In the genomic region with DNA sequence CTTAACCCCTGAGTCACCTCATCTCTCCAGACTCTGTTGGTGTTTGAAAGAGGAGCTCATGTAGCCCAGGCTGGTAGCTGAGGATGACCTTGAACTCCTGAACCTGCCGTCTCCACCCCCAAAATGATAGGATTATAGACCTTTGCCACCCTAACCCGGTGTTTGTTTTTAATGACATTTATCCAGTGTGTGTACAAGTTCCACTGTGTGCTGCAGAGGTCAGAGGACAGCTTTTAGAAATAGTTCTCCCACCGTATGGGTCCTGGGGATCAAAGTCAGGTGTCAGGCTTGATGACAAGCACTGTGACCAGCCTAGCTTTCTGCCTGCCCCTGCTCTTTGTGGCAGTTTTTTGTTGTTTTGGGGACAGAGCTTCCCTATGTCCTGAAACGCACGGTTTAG, we compare ENCODE assay signal across 14 mouse cellular contexts. TPM values are rescaled to one million over a fixed set of nuclear protein-coding genes. Genes with fewer than 3 reads are reported as not detected.
DNase-seq lines count a peak whose midpoint lies in the region; ATAC-seq and TF ChIP-seq lines count a peak whose summit lies in the region.
"Had no signal": no experiment of that assay in that cellular context is flagged by ENCODE, and none has a peak within 500 bp of the region (broad histone marks: within the 10 kb centered on the region; RNA-seq: fewer than 3 reads in every experiment).

No protein-coding gene starts in this region.

- H3K9ac ChIP-seq in heart, embryonic 11.5 days (ENCODE audit: low read depth, low read length): peak overlapping the region; percentile 73
- H3K9ac ChIP-seq in lung, embryonic 15.5 days: no peak overlapping the region
- H3K9ac ChIP-seq in lung, postnatal 0 days (replicated peaks; ENCODE audit: low read depth): no peak overlapping the region
- H3K9ac ChIP-seq in liver, embryonic 13.5 days: no peak overlapping the region
- H3K9ac ChIP-seq in stomach, postnatal 0 days (ENCODE audit: low read length): peak overlapping the region; percentile 51
- H3K9ac ChIP-seq: forebrain, embryonic 12.5 days; kidney, embryonic 15.5 days; midbrain, embryonic 12.5 days had no signal

- no peak overlapping the region for H3K4me3 ChIP-seq in heart, embryonic 11.5 days (ENCODE audit: low read depth, low read length)
- H3K4me3 ChIP-seq in lung, embryonic 15.5 days: no peak overlapping the region
- no peak overlapping the region for H3K4me3 ChIP-seq in lung, postnatal 0 days (ENCODE audit: low read depth, low read length)
- H3K4me3 ChIP-seq in liver, embryonic 13.5 days (replicated peaks): no peak overlapping the region
- no peak overlapping the region for H3K4me3 ChIP-seq in stomach, postnatal 0 days (ENCODE audit: low read depth, low read length)
- H3K4me3 ChIP-seq: forebrain, embryonic 12.5 days; kidney, embryonic 15.5 days; limb, embryonic 13.5 days; midbrain, embryonic 12.5 days had no signal

- ATAC-seq in heart, embryonic 11.5 days (replicated peaks; ENCODE audit: insufficient number of reproducible peaks, low FRiP score, low TSS enrichment): no peak
- no peak for ATAC-seq in lung, embryonic 15.5 days (ENCODE audit: borderline replicate concordance, extremely low read depth, low FRiP score, low TSS enrichment)
- ATAC-seq in lung, postnatal 0 days: no peak
- ATAC-seq in liver, embryonic 13.5 days (ENCODE audit: low read depth): peak; percentile 35; the same call in 1 of the 2 replicates
- no peak for ATAC-seq in stomach, postnatal 0 days (ENCODE audit: low FRiP score, low TSS enrichment)
- ATAC-seq in cerebellum, adult (ENCODE audit: insufficient number of reproducible peaks, low FRiP score, low TSS enrichment): no peak

- H3K27ac ChIP-seq in heart, embryonic 11.5 days (ENCODE audit: low read depth, low read length): peak overlapping the region; percentile 84; the same call in 1 of the 2 replicates
- H3K27ac ChIP-seq in lung, embryonic 15.5 days: no peak overlapping the region
- H3K27ac ChIP-seq in lung, postnatal 0 days (ENCODE audit: low read length): no peak overlapping the region
- peak overlapping the region; percentile 95 for H3K27ac ChIP-seq in liver, embryonic 13.5 days
- no peak overlapping the region for H3K27ac ChIP-seq in stomach, postnatal 0 days (replicated peaks)
- H3K27ac ChIP-seq: forebrain, embryonic 12.5 days; kidney, embryonic 15.5 days; limb, embryonic 13.5 days; midbrain, embryonic 12.5 days had no signal

- peaks cover 15% of the 10 kb centered on the region for H3K4me1 ChIP-seq in heart, embryonic 11.5 days (ENCODE audit: control insufficient read depth, insufficient read depth, low read length)
- peaks cover 6% of the 10 kb centered on the region for H3K4me1 ChIP-seq in lung, embryonic 15.5 days
- no peaks in the 10 kb centered on the region for H3K4me1 ChIP-seq in lung, postnatal 0 days (ENCODE audit: insufficient read depth, low read depth, low read length)
- peaks cover 48% of the 10 kb centered on the region for H3K4me1 ChIP-seq in liver, embryonic 13.5 days (replicated peaks)
- H3K4me1 ChIP-seq in stomach, postnatal 0 days (replicated peaks; ENCODE audit: control insufficient read depth, insufficient read depth): no peaks in the 10 kb centered on the region

- DNase-seq in heart, postnatal 14 days: no peak
- DNase-seq in lung, postnatal 0 days (ENCODE audit: low spot score): no peak
- no peak for DNase-seq in liver, embryonic 13.5 days
- DNase-seq in stomach, postnatal 0 days (ENCODE audit: low spot score): no peak
- no peak for DNase-seq in Muller cell, postnatal 12 days (ENCODE audit: inconsistent ontology term)
- DNase-seq: B cell, adult 2 months; cerebellum, adult 9-10 months had no signal

- WGBS in heart, embryonic 11.5 days (ENCODE audit: insufficient replicate concordance): 54% methylated on average over 5 of the region's 5 CpGs
- WGBS in lung, embryonic 15.5 days: 36% methylated on average over 5 of the region's 5 CpGs
- WGBS in lung, postnatal 0 days: 40% methylated on average over 5 of the region's 5 CpGs
- whole genome bisulfite sequencing in liver, embryonic 13.5 days (ENCODE audit: insufficient replicate concordance): 45% methylated on average over 5 of the region's 5 CpGs
- WGBS in stomach, postnatal 0 days: 38% methylated on average over 5 of the region's 5 CpGs

- TF ChIP-seq EP300 in lung, postnatal 0 days (IDR thresholded peaks at IDR 0.05): no peak
- TF ChIP-seq EP300 in stomach, postnatal 0 days (optimal IDR thresholded peaks at IDR 0.05): no peak

- no peaks in the 10 kb centered on the region for H3K27me3 ChIP-seq in heart, embryonic 11.5 days (ENCODE audit: control insufficient read depth, insufficient read depth, low read length)
- no peaks in the 10 kb centered on the region for H3K27me3 ChIP-seq in lung, embryonic 15.5 days
- no peaks in the 10 kb centered on the region for H3K27me3 ChIP-seq in lung, postnatal 0 days (replicated peaks; ENCODE audit: insufficient read depth, low read length)
- H3K27me3 ChIP-seq in liver, embryonic 13.5 days: no peaks in the 10 kb centered on the region
- H3K27me3 ChIP-seq in stomach, postnatal 0 days (ENCODE audit: control insufficient read depth, insufficient read depth, low read length): no peaks in the 10 kb centered on the region
- H3K27me3 ChIP-seq: forebrain, embryonic 12.5 days; kidney, embryonic 15.5 days; limb, embryonic 13.5 days; midbrain, embryonic 12.5 days had no signal

- no peaks in the 10 kb centered on the region for H3K36me3 ChIP-seq in heart, embryonic 11.5 days (ENCODE audit: control insufficient read depth, insufficient read depth, low read length)
- no peaks in the 10 kb centered on the region for H3K36me3 ChIP-seq in lung, embryonic 15.5 days
- H3K36me3 ChIP-seq in lung, postnatal 0 days (ENCODE audit: insufficient read depth, low read length): no peaks in the 10 kb centered on the region
- H3K36me3 ChIP-seq in liver, embryonic 13.5 days: no peaks in the 10 kb centered on the region
- H3K36me3 ChIP-seq in stomach, postnatal 0 days (ENCODE audit: control insufficient read depth, insufficient read depth, low read length): no peaks in the 10 kb centered on the region
- H3K36me3 ChIP-seq: forebrain, embryonic 12.5 days; kidney, embryonic 15.5 days; limb, embryonic 13.5 days; midbrain, embryonic 12.5 days had no signal

- H3K9me3 ChIP-seq in heart, embryonic 11.5 days (replicated peaks; ENCODE audit: control insufficient read depth, low read length): no peaks in the 10 kb centered on the region
- H3K9me3 ChIP-seq in lung, embryonic 15.5 days: no peaks in the 10 kb centered on the region
- no peaks in the 10 kb centered on the region for H3K9me3 ChIP-seq in lung, postnatal 0 days (ENCODE audit: low read length)
- no peaks in the 10 kb centered on the region for H3K9me3 ChIP-seq in liver, embryonic 13.5 days (replicated peaks)
- H3K9me3 ChIP-seq in stomach, postnatal 0 days (ENCODE audit: control insufficient read depth, low read length): no peaks in the 10 kb centered on the region
- H3K9me3 ChIP-seq: forebrain, embryonic 12.5 days; kidney, embryonic 15.5 days; limb, embryonic 13.5 days; midbrain, embryonic 12.5 days had no signal

- TF ChIP-seq CTCF in lung, postnatal 0 days (IDR thresholded peaks at IDR 0.05): no peak
- TF ChIP-seq CTCF in stomach, postnatal 0 days (IDR thresholded peaks at IDR 0.05; ENCODE audit: low read depth): no peak

- H3K4me2 ChIP-seq in heart, embryonic 11.5 days: no peak overlapping the region
- peak overlapping the region; percentile 40; the same call in 1 of the 2 replicates for H3K4me2 ChIP-seq in lung, embryonic 15.5 days
- H3K4me2 ChIP-seq in lung, postnatal 0 days (replicated peaks; ENCODE audit: low read depth, low read length): no peak overlapping the region
- H3K4me2 ChIP-seq in liver, embryonic 13.5 days: no peak overlapping the region
- no peak overlapping the region for H3K4me2 ChIP-seq in stomach, postnatal 0 days (replicated peaks; ENCODE audit: low read depth)
- H3K4me2 ChIP-seq: forebrain, embryonic 12.5 days; midbrain, embryonic 12.5 days had no signal

- intact Hi-C loops in heart, postnatal 14 days (cut with DNase I): no loop called here

RNA-seq across cellular contexts. Expression of gene Atxn2, which starts 11.2 kb away (rescaled TPM):
- 76.9 and 80.6 TPM in 2 replicates for polyA plus RNA-seq in heart, embryonic 11.5 days (2014; fragmentation: Nextera tagmentation; extraction: Ambion mirVana)
- total RNA-seq in heart, postnatal 14 days (2021): 100 to 1,000 TPM; 155 to 169 TPM
- polyA plus RNA-seq in lung, embryonic 15.5 days (2015; fragmentation: Nextera tagmentation; extraction: Ambion mirVana): 54.2 and 60.8 TPM in 2 replicates
- 40.6 and 45.3 TPM in 2 replicates for polyA plus RNA-seq in lung, postnatal 0 days (2015; fragmentation: Nextera tagmentation; extraction: Ambion mirVana)
- 16.0 and 17.6 TPM in 2 replicates for polyA plus RNA-seq in liver, embryonic 13.5 days (2015; fragmentation: Nextera tagmentation; extraction: Ambion mirVana)
- 30.5 and 35.6 TPM in 2 replicates for polyA plus RNA-seq in stomach, postnatal 0 days (2015; fragmentation: Nextera tagmentation; extraction: Ambion mirVana)

RNA-seq across cellular contexts. Expression of gene Brap, which starts 39.5 kb away (rescaled TPM):
- polyA plus RNA-seq in heart, embryonic 11.5 days (2014; fragmentation: Nextera tagmentation; extraction: Ambion mirVana): 23.9 and 30.7 TPM in 2 replicates
- total RNA-seq in heart, postnatal 14 days (2021): 10 to 100 TPM; 26.7 to 27.6 TPM
- polyA plus RNA-seq in lung, embryonic 15.5 days (2015; fragmentation: Nextera tagmentation; extraction: Ambion mirVana): 38.4 and 41.4 TPM in 2 replicates
- polyA plus RNA-seq in lung, postnatal 0 days (2015; fragmentation: Nextera tagmentation; extraction: Ambion mirVana): 32.2 and 37.6 TPM in 2 replicates
- polyA plus RNA-seq in liver, embryonic 13.5 days (2015; fragmentation: Nextera tagmentation; extraction: Ambion mirVana): 23.9 and 25.5 TPM in 2 replicates
- polyA plus RNA-seq in stomach, postnatal 0 days (2015; fragmentation: Nextera tagmentation; extraction: Ambion mirVana): 32.2 and 32.5 TPM in 2 replicates

RNA-seq across cellular contexts. Expression of gene Acad10, which starts 39.6 kb away (rescaled TPM):
- 1.1 and 1.5 TPM in 2 replicates for polyA plus RNA-seq in heart, embryonic 11.5 days (2014; fragmentation: Nextera tagmentation; extraction: Ambion mirVana)
- 10 to 100 TPM; 14.0 to 15.4 TPM for total RNA-seq in heart, postnatal 14 days (2021)
- 2.8 and 3.0 TPM in 2 replicates for polyA plus RNA-seq in lung, embryonic 15.5 days (2015; fragmentation: Nextera tagmentation; extraction: Ambion mirVana)
- 3.7 and 4.5 TPM in 2 replicates for polyA plus RNA-seq in lung, postnatal 0 days (2015; fragmentation: Nextera tagmentation; extraction: Ambion mirVana)
- 2.0 and 2.4 TPM in 2 replicates for polyA plus RNA-seq in liver, embryonic 13.5 days (2015; fragmentation: Nextera tagmentation; extraction: Ambion mirVana)
- 3.0 and 4.0 TPM in 2 replicates for polyA plus RNA-seq in stomach, postnatal 0 days (2015; fragmentation: Nextera tagmentation; extraction: Ambion mirVana)

Comparison
In these comparisons a context has a peak if more than half of its experiments do, and no peak if none do; other contexts are left out.
1. H3K27ac ChIP-seq: peak in heart, embryonic 11.5 days (single experiment) and liver, embryonic 13.5 days (single experiment); none in lung, embryonic 15.5 days (single experiment), lung, postnatal 0 days (single experiment) and stomach, postnatal 0 days (single experiment).
2. H3K9ac ChIP-seq: peak in heart, embryonic 11.5 days (single experiment) and stomach, postnatal 0 days (single experiment); none in lung, embryonic 15.5 days (single experiment), lung, postnatal 0 days (single experiment) and liver, embryonic 13.5 days (single experiment).